ENCODE assay signal across 8 mouse cellular contexts in genomic region chr6:31288421-31289233, GRCm38 (mm10).
DNase-seq lines count a peak whose midpoint lies in the region; ATAC-seq lines count a peak whose summit lies in the region.

No protein-coding gene starts in this region.

- H3K4me3 ChIP-seq in limb, embryonic 13.5 days, result no peak overlapping the region
- H3K4me3 ChIP-seq in limb, embryonic 10.5 days, result no peak overlapping the region

- H3K27me3 ChIP-seq in limb, embryonic 13.5 days, result peaks cover 4% of the 10 kb centered on the region; the same call in 1 of the 2 replicates
- no peaks in the 10 kb centered on the region for H3K27me3 ChIP-seq in limb, embryonic 10.5 days (ENCODE audit: low read depth, poor library complexity, severe bottlenecking)

- no peaks in the 10 kb centered on the region for H3K36me3 ChIP-seq in limb, embryonic 13.5 days
- no peaks in the 10 kb centered on the region for H3K36me3 ChIP-seq in limb, embryonic 10.5 days

- H3K9me3 ChIP-seq in limb, embryonic 13.5 days, result no peaks in the 10 kb centered on the region
- no peaks in the 10 kb centered on the region for H3K9me3 ChIP-seq in limb, embryonic 10.5 days (replicated peaks)

- H3K27ac ChIP-seq in limb, embryonic 13.5 days, result peak overlapping the region; percentile 81
- H3K27ac ChIP-seq in limb, embryonic 10.5 days, result no peak overlapping the region

- no peak overlapping the region for H3K9ac ChIP-seq in limb, embryonic 13.5 days

- DNase-seq in limb, embryonic 10.5 days (ENCODE audit: low spot score), result no peak
- peak; percentile 54 to 60 for DNase-seq in adrenal gland, adult 18-20 months (ENCODE audit: low spot score in 2 of 2)
- DNase-seq in embryo, embryonic 9.5 days (ENCODE audit: extremely low spot score), result peak; percentile 13
- peak; percentile 73 for DNase-seq in kidney, adult 9 months
- DNase-seq in telencephalon, adult 2 months (ENCODE audit: low read depth, low spot score), result peak; percentile 85
- DNase-seq in urinary bladder, adult 18-20 months (ENCODE audit: low spot score in 2 of 2), result no peak
- DNase-seq in thymus, adult 18-20 months, result no peak

- ATAC-seq in limb, embryonic 13.5 days (ENCODE audit: low FRiP score, low read depth), result peak; percentile 75; the same call in 1 of the 2 replicates

- H3K4me1 ChIP-seq in limb, embryonic 13.5 days, result peaks cover 29% of the 10 kb centered on the region
- H3K4me1 ChIP-seq in limb, embryonic 10.5 days, result peaks cover 15% of the 10 kb centered on the region; the same call in 1 of the 2 replicates

- 40% methylated on average over 14 of the region's 14 CpGs for WGBS in limb, embryonic 13.5 days
- 57% methylated on average over 14 of the region's 14 CpGs for WGBS in limb, embryonic 10.5 days

- H3K4me2 ChIP-seq in limb, embryonic 13.5 days (replicated peaks), result peak overlapping the region; percentile 48

Comparison
In these comparisons a context has a peak if more than half of its experiments do, and no peak if none do; other contexts are left out.
1. DNase-seq: peak in adrenal gland, adult 18-20 months (2 of 2), embryo, embryonic 9.5 days (single experiment), kidney, adult 9 months (single experiment) and telencephalon, adult 2 months (single experiment); none in limb, embryonic 10.5 days (single experiment), urinary bladder, adult 18-20 months (0 of 2) and thymus, adult 18-20 months (0 of 2).